Mouse (Mus musculus) liver, postnatal 0 days (tissue): ENCODE data around the gene Rnf144b.

ENCODE experiments used
- CTCF ChIP-seq: sonication (generic); IDR thresholded peaks from 2 replicates; pipeline ENCODE4 v1.5.1; 2016; ENCODE audit warnings: antibody characterized with exemption, low read depth
- EP300 ChIP-seq: IDR thresholded peaks from 2 replicates; pipeline ENCODE4 v1.6.1; 2016; ENCODE audit warnings: antibody characterized with exemption, low read depth, mild to moderate bottlenecking

- TF ChIP-seq EP300 (no peak), CTCF (no peak)
These were observed 50.4 kb downstream of the Rnf144b start for GRCm38 (mm10) chr13:47172891-47173290.
